Mouse (Mus musculus) neural tube, embryonic 12.5 days (tissue): ENCODE measurements around the gene Ceacam16. TPM values are rescaled to one million over a fixed set of nuclear protein-coding genes. Genes with fewer than 3 reads are reported as not detected.

Experiments
- ATAC-seq: fragments of 200-750 bp; cut with Nextera tagmentation; 2 replicates; pipeline ENCODE4 v1.8.0; 2017; ENCODE audit warnings: low read depth, mild to moderate bottlenecking, moderate TSS enrichment, moderate library complexity; ENCODE audit not compliant: low FRiP score
- H3K27ac ChIP-seq: fragments of 300-500 bp; sonication (generic); 2 replicates; pipeline ENCODE4 v1.5.1; 2016
- H3K27me3 ChIP-seq: fragments of 300-500 bp; sonication (generic); replicated peaks from 2 replicates; pipeline ENCODE4 v1.6.1; 2016; ENCODE audit warnings: mild to moderate bottlenecking
- H3K36me3 ChIP-seq: fragments of 300-500 bp; sonication (generic); 2 replicates; pipeline ENCODE4 v1.6.1; 2016; ENCODE audit warnings: mild to moderate bottlenecking
- H3K4me1 ChIP-seq: fragments of 300-500 bp; sonication (generic); 2 replicates; pipeline ENCODE4 v1.6.1; 2016
- H3K4me2 ChIP-seq: fragments of 300-500 bp; sonication (generic); replicated peaks from 2 replicates; pipeline ENCODE4 v1.6.1; 2016; ENCODE audit warnings: mild to moderate bottlenecking
- H3K4me3 ChIP-seq: fragments of 300-500 bp; sonication (generic); 2 replicates; pipeline ENCODE4 v1.5.1; 2016
- H3K9ac ChIP-seq: fragments of 300-500 bp; sonication (generic); 2 replicates; pipeline ENCODE4 v1.6.1; 2016; ENCODE audit warnings: mild to moderate bottlenecking
- H3K9me3 ChIP-seq: fragments of 300-500 bp; sonication (generic); 2 replicates; pipeline ENCODE4 v1.6.1; 2016; ENCODE audit warnings: mild to moderate bottlenecking
- WGBS: fragments of 180-500 bp; shearing (Covaris S2); methylation state at CpG from one replicate; pipeline ENCODE4 v1.1.7; 2016; 5-methylcytosine and 5-hydroxymethylcytosine counted together
- polyA plus RNA-seq: library from polyadenylated mRNA; unstranded; fragments of >200 nt; fragmentation: Nextera tagmentation; extraction: Ambion mirVana; gene quantifications from 2 replicates; pipeline ENCODE4 v1.2.1, GENCODE M21; 2016

Ceacam16 gene
- not detected in 2 replicates for polyA plus RNA-seq

DNA sequence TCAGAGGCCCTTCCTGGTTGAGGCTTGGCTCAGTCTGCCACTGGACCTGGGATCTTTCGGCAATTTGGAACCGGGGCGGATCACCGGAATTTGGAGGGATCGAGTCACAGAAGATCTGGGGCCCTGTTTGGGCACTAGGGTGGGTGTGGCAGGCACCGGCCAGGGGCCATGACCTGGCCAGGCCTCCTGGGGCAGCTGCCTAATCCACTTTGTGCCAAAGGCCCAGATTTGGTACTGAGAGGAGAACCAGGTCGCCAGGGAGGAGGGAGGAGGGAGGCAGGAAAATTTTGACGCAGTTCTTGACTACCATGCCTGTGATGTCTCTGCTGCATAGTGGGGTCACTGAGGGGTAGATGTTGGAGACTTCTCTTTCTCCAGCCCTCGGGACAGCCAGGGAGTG lies at the start of gene Ceacam16:
TSS of gene Ceacam16 (minus strand) at position 101 of the 400 bp plus-strand sequence.
- Histone ChIP-seq H3K4me1 (no peaks in the 10 kb centered on the region), H3K27me3 (no peaks in the 10 kb centered on the region), H3K4me3 (no peak within 1 kb of the TSS), H3K9ac (no peak within 1 kb of the TSS), H3K9me3 (no peaks in the 10 kb centered on the region), H3K36me3 (no peaks in the 10 kb centered on the region), H3K4me2 (no peak within 1 kb of the TSS), H3K27ac (no peak within 1 kb of the TSS)
- ATAC-seq = no peak
- 81% methylated on average over 9 of the region's 9 CpGs for WGBS

DNA sequence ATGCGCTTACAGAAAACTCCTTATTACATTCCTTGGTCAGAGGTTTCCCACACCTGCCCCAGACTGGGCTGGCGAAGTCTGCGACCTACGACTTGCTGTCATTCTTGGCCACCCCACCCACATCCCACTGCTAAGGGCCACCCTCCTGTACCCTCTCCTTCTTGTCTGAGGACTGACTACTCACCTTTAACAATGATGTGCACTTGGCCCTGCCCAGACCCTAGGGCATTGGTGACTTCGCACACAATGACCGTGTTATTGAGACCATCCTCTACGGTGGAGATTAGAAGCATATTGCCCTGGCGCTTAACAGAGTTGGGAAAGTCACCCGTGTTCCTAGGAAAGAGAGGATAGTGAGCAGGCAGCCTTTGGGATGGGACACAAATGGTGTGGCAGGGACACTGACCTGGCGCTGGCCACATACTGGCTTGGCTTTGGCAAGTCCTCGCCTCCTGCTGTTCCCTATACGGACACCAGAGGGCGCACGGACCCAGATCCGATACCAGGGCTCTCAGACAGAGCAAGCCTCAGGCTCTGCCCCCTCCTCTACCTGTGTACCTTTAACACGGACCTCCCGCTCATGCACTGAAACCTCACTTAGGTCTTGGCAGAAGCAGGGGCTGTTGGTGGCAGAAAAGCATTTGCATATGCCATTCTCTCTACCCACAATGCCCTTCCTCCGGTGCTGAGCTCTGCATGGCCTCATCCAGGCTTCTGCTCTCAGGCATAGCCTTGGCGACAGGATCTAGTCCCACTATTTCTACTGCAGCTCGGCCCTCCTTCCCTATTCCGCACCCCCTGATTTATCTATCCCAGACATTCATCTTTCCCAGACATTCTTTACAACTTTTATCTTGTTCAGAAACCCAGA lies 49.6 kb upstream of the Ceacam16 start:
- no peaks in the 10 kb centered on the region for H3K27me3 ChIP-seq
- peaks cover 6% of the 10 kb centered on the region; the same call in 1 of the 2 replicates for H3K9me3 ChIP-seq
- peaks cover 13% of the 10 kb centered on the region; the same call in 1 of the 2 replicates for H3K36me3 ChIP-seq
- peak; percentile 80 for ATAC-seq
- no peaks in the 10 kb centered on the region for H3K4me1 ChIP-seq
- 51% methylated on average over 21 of the region's 21 CpGs for WGBS
- H3K4me3 ChIP-seq = no peak overlapping the region
- H3K9ac ChIP-seq = no peak overlapping the region
- no peak overlapping the region for H3K4me2 ChIP-seq
- H3K27ac ChIP-seq = no peak overlapping the region

DNA sequence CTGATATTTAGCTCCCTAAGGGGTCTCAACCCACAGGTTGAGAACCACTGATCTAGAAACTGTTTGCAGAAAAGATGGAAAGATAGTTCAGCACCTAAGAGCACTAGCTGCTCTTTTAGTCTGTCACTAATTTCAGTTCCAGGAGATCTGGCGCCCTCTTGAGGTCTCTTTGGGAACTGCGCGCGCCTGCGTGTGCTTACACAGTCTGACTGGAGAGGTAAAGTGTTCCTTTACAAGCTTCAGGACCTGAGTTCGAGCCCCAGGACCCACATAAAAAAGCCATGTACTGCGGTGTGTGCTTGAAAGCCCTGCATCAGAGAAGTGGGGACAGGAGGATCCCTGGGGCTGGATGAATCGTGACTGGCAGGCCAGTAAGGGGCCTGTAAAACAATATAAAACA lies 28.8 kb upstream of the Ceacam16 start:
- 48% methylated on average over 8 of the region's 8 CpGs for WGBS
- Histone ChIP-seq H3K36me3 (no peaks in the 10 kb centered on the region), H3K9me3 (no peaks in the 10 kb centered on the region), H3K4me2 (no peak overlapping the region), H3K9ac (no peak overlapping the region), H3K4me1 (no peaks in the 10 kb centered on the region), H3K27me3 (no peaks in the 10 kb centered on the region), H3K27ac (no peak overlapping the region), H3K4me3 (no peak overlapping the region)
- no peak for ATAC-seq

DNA sequence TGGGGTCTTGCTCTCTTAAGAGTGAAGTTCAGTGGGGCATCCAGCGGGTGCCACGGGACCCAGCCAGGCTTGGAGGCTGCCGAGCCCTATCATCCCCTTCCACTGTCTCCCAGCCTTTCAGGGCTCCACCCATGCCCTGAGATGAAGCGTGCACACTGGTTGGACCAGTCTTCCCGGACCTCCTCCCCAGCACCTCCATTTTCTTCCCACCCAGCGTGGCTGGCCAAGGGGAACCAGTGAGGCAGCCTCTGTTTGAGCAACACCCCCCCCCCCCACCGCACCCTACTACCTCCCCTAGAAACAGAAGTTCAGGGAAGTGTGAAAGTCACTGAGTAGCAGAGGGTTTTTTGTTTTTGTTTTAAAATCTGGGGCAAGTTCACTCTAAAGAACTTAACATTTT lies 26.8 kb upstream of the Ceacam16 start, which contains the start of gene Ceacam19:
TSS of gene Ceacam19 (minus strand) at position 117 of the 400 bp plus-strand sequence.
- Histone ChIP-seq H3K9ac (no peak within 1 kb of the TSS), H3K4me2 (no peak within 1 kb of the TSS), H3K27ac (no peak within 1 kb of the TSS), H3K36me3 (no peaks in the 10 kb centered on the region), H3K27me3 (no peaks in the 10 kb centered on the region), H3K9me3 (no peaks in the 10 kb centered on the region), H3K4me1 (no peaks in the 10 kb centered on the region), H3K4me3 (no peak within 1 kb of the TSS)
- WGBS = 70% methylated on average over 7 of the region's 7 CpGs
- ATAC-seq = no peak

DNA sequence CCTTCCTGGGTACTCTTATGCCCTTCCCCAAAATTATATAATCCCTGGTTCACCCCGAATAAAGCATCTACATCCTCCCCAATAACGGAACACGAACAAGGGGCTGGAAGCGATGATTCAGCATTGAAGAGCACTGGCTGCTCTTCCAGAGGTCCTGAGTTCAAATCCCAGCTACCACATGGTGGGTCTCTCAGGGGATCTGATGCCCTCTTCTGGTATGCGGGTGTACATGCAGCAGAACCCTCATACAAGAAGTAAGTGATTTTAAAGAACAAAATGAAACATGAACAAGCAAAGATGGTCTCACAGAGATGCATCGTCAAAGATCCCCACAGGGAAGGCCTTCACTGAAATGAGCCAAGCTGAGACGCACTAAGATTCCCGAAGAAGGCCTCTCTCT lies 19.7 kb upstream of the Ceacam16 start:
- Histone ChIP-seq H3K9ac (no peak overlapping the region), H3K36me3 (no peaks in the 10 kb centered on the region), H3K4me3 (no peak overlapping the region), H3K9me3 (no peaks in the 10 kb centered on the region), H3K4me1 (no peaks in the 10 kb centered on the region), H3K27me3 (no peaks in the 10 kb centered on the region), H3K4me2 (no peak overlapping the region), H3K27ac (no peak overlapping the region)
- WGBS = 82% methylated on average over 8 of the region's 8 CpGs
- ATAC-seq = no peak

DNA sequence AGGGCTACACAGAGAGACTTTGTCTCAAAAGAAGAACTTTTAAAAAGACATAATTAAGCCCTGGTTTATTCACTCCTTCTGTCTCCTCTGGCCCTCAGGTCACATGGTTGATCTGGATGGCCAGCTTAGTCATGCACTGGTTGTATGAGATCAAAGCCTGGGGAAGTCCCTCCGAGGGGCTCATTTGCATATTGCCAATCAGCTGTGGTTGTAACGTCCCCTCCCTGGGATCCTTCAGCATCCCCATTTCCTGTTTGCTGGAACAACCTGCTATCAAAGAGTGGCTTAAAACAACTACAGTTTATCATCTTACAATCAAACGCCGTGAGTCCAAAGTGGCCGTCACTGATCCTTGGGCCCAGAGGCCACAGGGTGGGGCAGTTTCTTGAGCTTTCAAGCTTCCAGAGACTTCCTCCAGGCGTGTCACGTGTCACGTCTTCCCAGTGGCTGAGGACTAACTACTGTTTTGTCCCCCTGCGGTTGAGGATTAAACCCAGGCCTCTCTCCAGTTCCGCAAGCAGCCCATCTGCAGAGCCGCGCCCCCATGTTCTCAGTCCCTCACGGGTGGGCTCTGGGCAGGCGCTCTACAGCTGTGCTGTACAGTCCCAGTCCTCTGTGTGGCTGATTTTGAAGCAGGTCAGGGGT lies 15.8 kb upstream of the Ceacam16 start:
- H3K4me1 ChIP-seq = no peaks in the 10 kb centered on the region
- H3K27me3 ChIP-seq = no peaks in the 10 kb centered on the region
- no peaks in the 10 kb centered on the region for H3K9me3 ChIP-seq
- 63% methylated on average over 14 of the region's 14 CpGs for WGBS
- H3K4me2 ChIP-seq = no peak overlapping the region
- H3K36me3 ChIP-seq = no peaks in the 10 kb centered on the region
- H3K27ac ChIP-seq = no peak overlapping the region
- no peak overlapping the region for H3K9ac ChIP-seq
- H3K4me3 ChIP-seq = no peak overlapping the region
- ATAC-seq = no peak

DNA sequence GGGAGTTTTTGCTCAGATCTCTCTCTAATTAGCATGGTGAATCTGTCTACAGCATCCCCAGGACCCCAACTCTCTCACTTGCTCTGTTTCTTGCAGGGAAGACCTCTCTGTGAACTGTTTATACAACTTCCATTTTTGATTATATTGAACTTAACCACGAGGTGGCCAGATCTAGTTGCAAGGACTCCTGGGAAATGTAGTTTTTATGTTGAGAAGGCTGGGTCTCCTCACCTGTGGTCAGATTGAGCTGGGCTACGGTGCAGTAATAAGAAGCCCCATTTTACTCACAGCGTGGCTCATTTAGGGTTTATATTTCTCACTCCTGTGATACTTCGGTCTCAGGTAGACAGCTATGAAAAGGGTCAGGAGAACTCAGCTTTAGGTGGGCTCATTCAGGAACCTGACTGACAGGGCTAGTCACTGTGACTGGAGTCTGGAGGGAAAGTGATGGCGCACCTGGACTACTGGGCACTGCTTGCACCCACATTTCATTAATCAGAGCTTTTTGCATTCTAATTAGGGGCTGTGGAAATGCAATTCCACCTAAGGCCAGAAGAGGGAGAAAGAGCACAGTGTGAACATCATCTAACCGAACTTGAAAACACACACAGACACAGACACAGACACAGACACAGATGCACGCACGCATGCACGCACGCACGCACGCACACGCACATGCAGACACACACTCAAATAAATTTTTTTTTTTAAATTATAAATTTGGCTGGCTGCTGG lies 15.0 kb upstream of the Ceacam16 start:
- WGBS = 62% methylated on average over 13 of the region's 13 CpGs
- Histone ChIP-seq H3K4me3 (no peak overlapping the region), H3K4me1 (no peaks in the 10 kb centered on the region), H3K27me3 (no peaks in the 10 kb centered on the region), H3K9ac (no peak overlapping the region), H3K4me2 (no peak overlapping the region), H3K9me3 (no peaks in the 10 kb centered on the region), H3K27ac (no peak overlapping the region), H3K36me3 (no peaks in the 10 kb centered on the region)
- ATAC-seq = peak; percentile 52

DNA sequence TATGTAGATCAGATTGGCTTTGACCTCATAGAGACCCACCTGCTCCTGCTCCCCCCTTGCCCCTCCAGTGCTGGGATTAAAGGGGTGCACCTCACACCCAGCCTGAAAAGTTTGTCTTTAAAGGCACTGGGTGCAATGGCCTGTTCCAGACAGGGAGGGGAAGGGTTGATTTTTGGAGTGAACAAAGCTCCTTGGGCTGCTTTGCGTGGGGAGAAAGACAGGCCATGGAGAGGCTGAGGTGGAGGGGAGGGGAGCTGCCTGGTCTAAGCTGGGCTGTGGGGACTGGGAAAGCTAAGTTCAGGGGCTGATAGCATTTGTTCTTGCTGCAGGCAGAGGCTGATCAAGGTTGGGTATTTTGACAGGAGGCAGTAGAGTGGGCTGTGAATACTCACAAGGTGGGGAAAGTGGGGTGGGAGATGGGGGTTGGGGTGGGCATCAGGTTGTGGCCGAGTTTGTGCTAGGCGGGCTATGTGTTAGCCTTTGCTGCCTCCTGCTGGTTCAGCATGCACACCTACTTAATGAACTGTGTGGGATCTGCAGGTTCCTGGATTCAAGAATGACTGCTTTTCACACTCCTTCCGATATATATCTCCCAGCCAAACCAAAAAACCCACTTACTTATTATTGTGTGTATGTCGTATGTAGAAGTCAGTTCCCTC lies 11.0 kb upstream of the Ceacam16 start:
- no peaks in the 10 kb centered on the region for H3K4me1 ChIP-seq
- H3K9ac ChIP-seq = no peak overlapping the region
- no peaks in the 10 kb centered on the region for H3K36me3 ChIP-seq
- H3K27ac ChIP-seq = no peak overlapping the region
- 44% methylated on average over 5 of the region's 5 CpGs for WGBS
- no peaks in the 10 kb centered on the region for H3K27me3 ChIP-seq
- no peak for ATAC-seq
- no peak overlapping the region for H3K4me3 ChIP-seq
- H3K9me3 ChIP-seq = no peaks in the 10 kb centered on the region
- H3K4me2 ChIP-seq = no peak overlapping the region

DNA sequence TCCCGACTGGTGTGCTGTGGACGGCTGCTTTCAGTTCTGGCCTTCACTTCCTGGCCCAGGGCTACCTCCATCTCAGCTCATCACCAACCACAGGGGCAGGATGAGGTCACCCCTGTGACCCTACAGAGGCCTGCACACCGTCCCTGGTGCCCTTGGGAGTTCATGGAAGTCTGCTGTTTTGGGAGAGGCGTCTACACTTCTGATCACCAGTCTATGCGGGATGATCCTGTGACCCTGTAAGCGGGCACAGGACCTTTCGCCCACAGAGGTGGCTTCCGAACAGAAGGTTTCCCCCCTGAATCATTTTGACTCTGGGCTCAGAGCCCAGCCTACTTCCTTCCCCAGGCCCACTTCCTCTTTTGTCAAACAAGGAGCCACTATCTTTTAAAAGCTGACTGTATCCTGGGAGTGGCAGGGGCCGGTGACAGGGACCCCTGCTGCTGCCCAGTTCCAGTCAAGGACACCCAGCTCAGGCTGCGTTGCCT lies 10.1 kb upstream of the Ceacam16 start:
- H3K27me3 ChIP-seq = no peaks in the 10 kb centered on the region
- H3K4me2 ChIP-seq = no peak overlapping the region
- no peak overlapping the region for H3K4me3 ChIP-seq
- no peak for ATAC-seq
- 71% methylated on average over 10 of the region's 10 CpGs for WGBS
- no peaks in the 10 kb centered on the region for H3K36me3 ChIP-seq
- no peaks in the 10 kb centered on the region for H3K9me3 ChIP-seq
- H3K9ac ChIP-seq = no peak overlapping the region
- H3K27ac ChIP-seq = no peak overlapping the region
- H3K4me1 ChIP-seq = no peaks in the 10 kb centered on the region

DNA sequence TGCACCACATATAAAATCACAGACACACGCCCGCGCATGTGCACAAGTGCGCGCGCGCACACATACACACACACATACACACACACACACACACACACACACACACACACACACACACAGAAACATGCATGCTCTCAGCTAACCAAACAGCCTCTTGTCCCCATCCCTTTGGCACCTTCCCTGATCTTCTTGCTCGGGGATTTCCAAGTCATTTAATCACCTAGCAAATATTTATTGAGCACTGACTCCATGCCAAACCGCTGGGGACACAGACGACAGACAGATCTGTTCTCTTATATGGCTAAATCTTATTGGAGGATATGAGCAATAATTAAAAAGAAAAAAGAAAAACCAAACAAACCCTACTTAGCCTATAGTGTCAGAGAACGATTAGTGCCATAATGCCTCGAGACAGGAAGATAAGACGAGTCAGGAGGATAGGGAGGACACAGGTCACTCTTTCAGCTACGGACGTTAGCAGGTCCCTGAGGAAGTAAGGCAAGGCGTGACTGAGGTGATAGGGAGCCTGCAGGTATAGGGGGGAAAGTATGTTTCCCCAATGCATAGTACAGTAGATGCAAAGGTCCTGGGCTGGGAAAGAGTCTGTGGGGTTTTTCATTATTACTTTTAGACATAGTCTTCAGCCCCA lies 6.8 kb upstream of the Ceacam16 start:
- Histone ChIP-seq H3K9ac (no peak overlapping the region), H3K4me3 (no peak overlapping the region), H3K4me1 (no peaks in the 10 kb centered on the region), H3K9me3 (no peaks in the 10 kb centered on the region), H3K27me3 (no peaks in the 10 kb centered on the region), H3K27ac (no peak overlapping the region), H3K4me2 (no peak overlapping the region), H3K36me3 (no peaks in the 10 kb centered on the region)
- no peak for ATAC-seq
- 89% methylated on average over 16 of the region's 16 CpGs for WGBS

DNA sequence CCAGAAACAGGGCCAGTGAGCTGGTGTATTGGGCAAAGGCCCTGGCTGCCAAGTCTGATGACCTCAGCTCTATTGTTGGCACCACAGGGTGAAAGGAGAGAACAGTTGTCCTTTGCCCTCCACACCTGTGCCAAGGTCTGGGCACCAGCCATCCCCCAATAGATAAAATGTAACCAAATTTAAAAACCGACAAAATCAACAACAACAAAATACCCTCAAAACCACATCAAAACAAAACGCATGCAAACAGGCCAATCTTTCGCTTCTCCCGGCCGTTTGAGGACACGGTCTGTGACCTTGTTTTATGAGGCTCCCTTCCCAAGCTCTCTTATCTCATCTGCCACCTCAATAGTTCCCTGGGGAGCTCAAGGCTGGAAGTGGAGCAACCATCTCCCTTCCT lies 5.4 kb upstream of the Ceacam16 start:
- Histone ChIP-seq H3K27ac (no peak overlapping the region), H3K27me3 (no peaks in the 10 kb centered on the region), H3K9ac (no peak overlapping the region), H3K4me1 (no peaks in the 10 kb centered on the region), H3K9me3 (no peaks in the 10 kb centered on the region), H3K4me3 (no peak overlapping the region), H3K4me2 (no peak overlapping the region), H3K36me3 (no peaks in the 10 kb centered on the region)
- no peak for ATAC-seq
- WGBS = 85% methylated on average over 6 of the region's 6 CpGs
